Mouse (Mus musculus): Measurements from ENCODE around the gene Lypd5. TPM values are rescaled to one million over a fixed set of nuclear protein-coding genes. Genes with fewer than 3 reads are reported as not detected.

The Lypd5 gene
- total RNA-seq, 2 experiments from 2014 or later, result not detected

Small RNA genes within 50 kb of the gene (microRNA-seq; reads per million reads assigned to microRNA genes)
- 0 reads per million in 2 experiments for gene Gm27592

Other genes starting within 250 kb of the Lypd5 start
- 10 to 100 TPM in 1 of 2 experiments, 1 to 10 TPM in 1; 7.9 to 11.1 TPM for gene Zfp112, start 236.9 kb upstream of the Lypd5 start, total RNA-seq (2021)
- gene Zfp235, start 215.0 kb upstream of the Lypd5 start, total RNA-seq (2021), result 10 to 100 TPM; 19.7 to 23.1 TPM
- gene Zfp114, start 174.1 kb upstream of the Lypd5 start, total RNA-seq (2021), result 1 to 10 TPM; 3.6 to 3.9 TPM
- 10 to 100 TPM in 1 of 2 experiments, 1 to 10 TPM in 1; 8.8 to 11.3 TPM for gene Zfp111, start 137.8 kb upstream of the Lypd5 start, total RNA-seq (2021)
- 1 to 10 TPM; 8.5 to 9.0 TPM for gene Zfp109, start 111.6 kb upstream of the Lypd5 start, total RNA-seq (2021)
- 1 to 10 TPM; 7.7 to 8.1 TPM for gene Zfp108, start 94.4 kb upstream of the Lypd5 start, total RNA-seq (2021)
- 10 to 100 TPM; 12.5 to 13.2 TPM for gene Zfp93, start 78.8 kb upstream of the Lypd5 start, total RNA-seq (2021)
- gene Zfp61, start 48.0 kb upstream of the Lypd5 start, total RNA-seq (2021), result 10 to 100 TPM; 24.1 to 27.5 TPM
- gene Zfp94, start 32.5 kb upstream of the Lypd5 start, total RNA-seq (2021), result 10 to 100 TPM; 12.5 to 15.0 TPM
- not detected for gene Tescl, start 15.3 kb upstream of the Lypd5 start, total RNA-seq (2021)
- gene Kcnn4, start 21.1 kb downstream of the Lypd5 start, total RNA-seq (2021), result under 1 TPM; 0.27 to 0.47 TPM
- gene Smg9, start 50.4 kb downstream of the Lypd5 start, total RNA-seq (2021), result 10 to 100 TPM; 32.9 to 37.9 TPM
- not detected for gene Irgc1, start 103.1 kb downstream of the Lypd5 start, total RNA-seq (2021)
- 1 to 10 TPM in 1 of 2 experiments, under 1 TPM in 1; 0.40 to 1.0 TPM for gene Plaur, start 113.3 kb downstream of the Lypd5 start, total RNA-seq (2021)
- 100 to 1,000 TPM; 156 to 179 TPM for gene Cadm4, start 132.8 kb downstream of the Lypd5 start, total RNA-seq (2021)
- 10 to 100 TPM; 39.8 to 45.0 TPM for gene Zfp428, start 157.8 kb downstream of the Lypd5 start, total RNA-seq (2021)
- not detected for gene AC161166.1, start 163.3 kb downstream of the Lypd5 start, total RNA-seq (2021)
- gene Irgq, start 181.5 kb downstream of the Lypd5 start, total RNA-seq (2021), result 10 to 100 TPM; 69.0 to 71.9 TPM
- gene Pinlyp, start 196.9 kb downstream of the Lypd5 start, total RNA-seq (2021), result not detected
- 10 to 100 TPM; 34.8 to 43.0 TPM for gene Xrcc1, start 197.1 kb downstream of the Lypd5 start, total RNA-seq (2021)
- 10 to 100 TPM in 1 of 2 experiments, 1 to 10 TPM in 1; 9.0 to 11.5 TPM for gene Ethe1, start 238.3 kb downstream of the Lypd5 start, total RNA-seq (2021)
- gene Zfp575, start 238.4 kb downstream of the Lypd5 start, total RNA-seq (2021), result 1 to 10 TPM; 5.6 to 6.2 TPM

Measured in layer of hippocampus, postnatal 25 days (tissue).